Mouse (Mus musculus) embryonic facial prominence, embryonic 15.5 days (tissue): ENCODE data around the gene Vmn2r51. TPM values are rescaled to one million over a fixed set of nuclear protein-coding genes. Genes with fewer than 3 reads are reported as not detected.
"Not testable (repeated sequence)": the region's sequence is repeated elsewhere in the genome, so short reads cannot be mapped to it uniquely, and the experiment has no call there.

Source experiments
- ATAC-seq: fragments of 200-750 bp; cut with Nextera tagmentation; 2 replicates; pipeline ENCODE4 v1.8.0; 2017; ENCODE audit warnings: low read depth, moderate TSS enrichment; ENCODE audit not compliant: insufficient number of reproducible peaks, low FRiP score, low TSS enrichment
- H3K27ac ChIP-seq: fragments of 300-500 bp; sonication (generic); replicated peaks from 2 replicates; pipeline ENCODE4 v1.5.1; 2015; ENCODE audit warnings: mild to moderate bottlenecking, inconsistent platforms
- H3K27me3 ChIP-seq: fragments of 300-500 bp; sonication (generic); 2 replicates; pipeline ENCODE4 v1.6.1; 2015; ENCODE audit warnings: inconsistent platforms
- H3K36me3 ChIP-seq: fragments of 300-500 bp; sonication (generic); 2 replicates; pipeline ENCODE4 v1.6.1; 2015; ENCODE audit warnings: mild to moderate bottlenecking, inconsistent platforms
- H3K4me1 ChIP-seq: fragments of 300-500 bp; sonication (generic); 2 replicates; pipeline ENCODE4 v1.6.1; 2015; ENCODE audit warnings: inconsistent platforms
- H3K4me2 ChIP-seq: fragments of 300-500 bp; sonication (generic); replicated peaks from 2 replicates; pipeline ENCODE4 v1.6.1; 2015; ENCODE audit warnings: mild to moderate bottlenecking, inconsistent platforms
- H3K4me3 ChIP-seq: fragments of 300-500 bp; sonication (generic); replicated peaks from 2 replicates; pipeline ENCODE4 v1.5.1; 2015; ENCODE audit warnings: mild to moderate bottlenecking, inconsistent platforms
- H3K9ac ChIP-seq: fragments of 300-500 bp; sonication (generic); 2 replicates; pipeline ENCODE4 v1.6.1; 2015; ENCODE audit warnings: inconsistent platforms
- H3K9me3 ChIP-seq: fragments of 300-500 bp; sonication (generic); replicated peaks from 2 replicates; pipeline ENCODE4 v1.6.1; 2016; ENCODE audit warnings: inconsistent platforms
- WGBS: fragments of 180-500 bp; shearing (Covaris S2); methylation state at CpG from one replicate; pipeline ENCODE4 v1.1.7; 2015; 5-methylcytosine and 5-hydroxymethylcytosine counted together
- polyA plus RNA-seq: library from polyadenylated mRNA; unstranded; fragments of >200 nt; fragmentation: Nextera tagmentation; extraction: Ambion mirVana; gene quantifications from 2 replicates; pipeline ENCODE4 v1.2.1, GENCODE M21; 2015

The Vmn2r51 gene
- polyA plus RNA-seq: not detected in 2 replicates

GRCm38 (mm10) chr7:10105641-10106040 lies at the start of gene Vmn2r51:
Gene Vmn2r51, minus strand, starts transcription at chr7:10105741.
- H3K4me3 ChIP-seq, H3K4me2 ChIP-seq, ATAC-seq, H3K36me3 ChIP-seq, H3K9me3 ChIP-seq, H3K27me3 ChIP-seq, H3K4me1 ChIP-seq, H3K27ac ChIP-seq, H3K9ac ChIP-seq: not testable (repeated sequence)
- 51% methylated on average over 1 of the region's 1 CpGs for WGBS

- H3K27ac ChIP-seq, H3K4me3 ChIP-seq, H3K27me3 ChIP-seq, ATAC-seq, H3K9me3 ChIP-seq, H3K4me2 ChIP-seq, H3K4me1 ChIP-seq, H3K36me3 ChIP-seq, H3K9ac ChIP-seq: not testable (repeated sequence)
Measured at GRCm38 (mm10) chr7:10053196-10053595, 52.3 kb downstream of the Vmn2r51 start, which contains the start of gene Vmn2r50. Gene Vmn2r50, minus strand, starts transcription at chr7:10053296.

Other genes with a start within 250 kb of the Vmn2r51 start
- not detected in 2 replicates for gene Vmn2r48, start 152.2 kb downstream of the Vmn2r51 start, polyA plus RNA-seq
- gene Vmn2r49, start 113.5 kb downstream of the Vmn2r51 start, polyA plus RNA-seq: not detected in 2 replicates
- gene Vmn2r50, start 52.4 kb downstream of the Vmn2r51 start, polyA plus RNA-seq: not detected in 2 replicates
- not detected in 2 replicates for gene Vmn2r52, start 70.8 kb upstream of the Vmn2r51 start, polyA plus RNA-seq
- 0.05 TPM in 1 of 2 replicates, not detected in the other for gene Vmn1r66, start 172.3 kb upstream of the Vmn2r51 start, polyA plus RNA-seq